Mouse (Mus musculus) regulatory T cell (primary cell): ENCODE results near the gene Rgs7.

Experiments used
- in situ Hi-C: fragments of 300-600 bp; cut with MboI, MseI; formaldehyde crosslinking; loops from one replicate; pipeline ENCODE4 v1.15.1; 2025; ENCODE audit warnings: high pct_unique_total_duplicates

Rgs7 gene

DNA sequence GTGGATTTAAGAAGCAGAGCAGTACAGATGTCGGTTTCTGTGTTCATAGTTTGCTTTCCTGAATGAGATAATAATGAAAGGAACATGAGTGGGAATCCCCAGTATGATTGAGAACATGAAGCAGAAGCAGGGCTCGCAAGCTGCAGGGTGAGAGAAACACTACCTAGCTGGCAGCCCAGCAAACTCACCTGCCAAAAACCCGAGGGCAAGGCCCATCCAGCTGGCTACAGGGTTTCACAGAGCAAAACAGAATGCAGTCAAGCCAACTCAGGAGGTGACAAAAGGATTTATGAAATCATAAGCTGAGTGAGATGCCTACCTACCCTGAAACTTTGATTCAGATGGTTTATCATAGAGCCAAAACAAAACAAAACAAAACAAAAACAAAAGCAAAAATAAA lies 307.6 kb downstream of the Rgs7 start:
- in situ Hi-C loops = no loop called here

DNA sequence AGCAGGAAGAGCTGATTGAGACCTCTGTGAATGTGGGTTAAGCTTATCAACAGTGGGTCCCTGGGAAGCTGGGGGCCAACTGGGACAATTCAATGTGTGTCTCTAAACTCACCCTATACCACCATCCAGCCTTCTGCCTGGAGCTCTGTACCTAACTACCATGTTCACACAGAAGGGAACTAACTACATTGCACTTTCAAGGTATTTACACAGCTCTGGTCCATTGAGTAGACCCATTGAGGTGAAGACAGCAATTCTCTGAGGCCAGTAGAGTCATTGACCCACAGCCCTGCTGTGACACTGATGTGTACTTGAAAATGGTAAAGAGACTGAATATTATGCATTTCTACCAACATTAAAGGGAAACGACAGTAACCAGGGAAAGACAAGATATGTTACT lies 313.6 kb downstream of the Rgs7 start:
- in situ Hi-C loops = no loop called here

DNA sequence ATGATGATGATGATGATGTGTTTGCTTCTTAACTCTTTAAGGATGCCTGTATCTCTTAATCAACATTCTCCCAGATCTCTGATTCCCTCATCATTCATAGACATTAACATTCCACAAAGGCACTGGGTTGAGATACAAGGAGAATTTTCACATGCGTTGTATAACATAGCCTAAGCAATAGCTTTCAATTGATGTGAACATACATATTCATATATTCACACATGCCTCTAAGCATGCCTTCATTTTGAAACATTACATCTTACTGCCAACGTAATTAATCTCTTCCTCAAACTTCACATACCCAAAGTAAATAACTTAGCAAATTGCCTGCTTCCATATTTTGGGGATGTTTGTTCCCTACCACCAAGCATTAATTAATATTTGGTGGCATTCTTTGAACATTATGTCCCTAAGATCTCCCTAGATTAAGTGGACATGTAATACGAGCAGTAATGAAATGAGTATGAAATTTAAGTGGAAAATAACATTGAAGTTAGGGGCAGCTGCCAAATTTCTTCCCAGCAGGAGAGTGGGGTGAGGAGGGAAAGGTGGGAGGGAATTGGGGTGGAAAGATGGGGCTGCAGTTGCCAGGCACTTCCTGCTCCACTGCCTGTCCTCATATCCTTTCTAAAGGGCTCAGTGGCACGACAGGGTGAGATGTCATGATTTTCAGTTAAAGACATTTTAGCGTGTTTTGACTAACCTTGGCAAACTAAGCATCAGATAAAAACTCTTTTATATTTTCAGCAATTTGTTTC lies 317.2 kb downstream of the Rgs7 start:
- in situ Hi-C loops = no loop called here

- in situ Hi-C loops = no loop called here
These were observed 336.8 kb downstream of the Rgs7 start for GRCm38 (mm10) chr1:175155469-175155868.

GRCm38 (mm10) chr1:175143051-175143450 lies 349.2 kb downstream of the Rgs7 start:
- in situ Hi-C loops = no loop called here

DNA sequence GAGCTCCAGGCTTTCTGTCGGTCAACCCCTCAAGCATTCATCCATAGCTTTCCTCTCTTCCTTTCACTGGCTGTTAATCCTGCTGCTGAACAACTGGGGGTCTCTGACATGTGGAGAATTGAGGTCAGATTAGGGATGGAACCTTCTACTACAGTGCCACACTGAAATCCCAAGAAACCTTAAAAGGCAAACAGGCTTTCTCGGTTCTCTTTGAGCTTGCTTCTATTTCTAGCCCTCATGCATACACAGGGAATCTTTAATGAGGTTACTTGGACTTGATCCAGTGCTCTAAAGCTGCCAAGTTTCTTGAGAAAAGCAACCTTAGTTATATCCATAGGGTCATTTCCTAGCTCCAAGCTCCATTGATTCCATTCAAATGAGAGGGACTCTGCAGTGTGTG lies 363.8 kb downstream of the Rgs7 start:
- in situ Hi-C loops = no loop called here

GRCm38 (mm10) chr1:175124416-175124815 lies 367.9 kb downstream of the Rgs7 start:
- in situ Hi-C loops = no loop called here

DNA sequence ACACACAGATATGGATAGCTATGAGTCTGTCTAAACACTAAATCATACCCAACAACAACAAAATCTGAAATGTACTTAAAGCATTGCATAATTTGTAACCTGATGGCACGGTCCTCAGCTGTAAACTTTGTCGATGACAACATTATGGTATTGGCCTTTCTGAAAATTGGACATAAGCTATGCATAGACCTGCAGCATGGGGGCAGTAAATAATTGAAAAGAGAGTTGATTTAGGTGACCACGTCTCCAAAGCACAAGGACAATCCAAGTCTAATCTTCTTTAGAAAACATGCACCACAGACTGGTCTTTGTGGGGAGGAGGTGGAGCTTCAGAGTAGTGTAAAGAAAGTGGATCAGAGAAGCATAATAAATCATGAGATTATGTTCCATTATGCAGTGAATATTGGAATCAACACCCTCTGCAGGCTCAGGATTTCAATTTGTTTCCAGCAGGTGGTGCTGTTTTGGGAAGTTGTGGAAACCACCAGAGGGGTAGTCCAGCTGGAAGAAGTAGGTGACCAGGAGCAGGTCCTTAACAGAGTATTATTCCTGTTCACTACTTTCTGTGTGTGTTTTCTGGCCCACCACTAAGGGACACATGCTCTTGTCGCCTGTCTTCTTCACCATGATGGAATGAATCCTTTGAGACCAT lies 373.3 kb downstream of the Rgs7 start:
- in situ Hi-C loops = loop anchor here (5.0 kb wide), 1 partner anchor 83 kb away; no protein-coding TSS in a partner anchor

DNA sequence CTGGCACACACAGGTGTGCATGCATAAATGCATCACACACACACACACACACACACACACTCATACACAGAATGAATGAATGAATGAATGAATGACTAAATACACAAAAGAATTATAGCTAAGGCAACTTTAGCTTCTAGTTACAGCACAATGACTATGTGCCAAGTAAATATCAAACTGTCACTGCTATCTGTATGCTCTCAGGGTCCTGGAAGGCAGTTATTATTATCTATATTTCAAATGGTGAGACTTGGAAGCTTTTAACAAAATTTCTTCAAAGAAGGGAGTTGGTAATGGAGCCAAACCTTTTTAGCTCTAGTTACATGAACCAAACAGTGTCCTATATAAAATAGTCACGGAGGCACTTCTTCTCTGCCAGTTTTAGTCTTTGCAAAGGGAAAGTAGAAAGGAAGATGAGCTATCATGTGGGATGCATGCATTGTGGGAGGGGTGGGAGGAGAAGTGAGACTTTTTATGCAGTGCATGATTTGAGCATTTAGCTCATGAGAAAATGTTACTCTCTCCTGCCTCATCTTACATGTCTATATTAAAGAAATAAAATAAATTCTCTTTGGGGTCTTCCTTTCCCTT lies 383.9 kb downstream of the Rgs7 start:
- in situ Hi-C loops = loop anchor here (10.0 kb wide), 1 partner anchor 1804 kb away; no protein-coding TSS in a partner anchor

GRCm38 (mm10) chr1:175106315-175106714 lies 386.0 kb downstream of the Rgs7 start:
- in situ Hi-C loops = loop anchor here (10.0 kb wide), 1 partner anchor 1802 kb away; no protein-coding TSS in a partner anchor

- in situ Hi-C loops = loop anchor here (10.0 kb wide), 1 partner anchor 1801 kb away; no protein-coding TSS in a partner anchor
These were observed 386.9 kb downstream of the Rgs7 start for GRCm38 (mm10) chr1:175105426-175105825.

- in situ Hi-C loops = no loop called here
These were observed 395.3 kb downstream of the Rgs7 start for GRCm38 (mm10) chr1:175097014-175097413.

DNA sequence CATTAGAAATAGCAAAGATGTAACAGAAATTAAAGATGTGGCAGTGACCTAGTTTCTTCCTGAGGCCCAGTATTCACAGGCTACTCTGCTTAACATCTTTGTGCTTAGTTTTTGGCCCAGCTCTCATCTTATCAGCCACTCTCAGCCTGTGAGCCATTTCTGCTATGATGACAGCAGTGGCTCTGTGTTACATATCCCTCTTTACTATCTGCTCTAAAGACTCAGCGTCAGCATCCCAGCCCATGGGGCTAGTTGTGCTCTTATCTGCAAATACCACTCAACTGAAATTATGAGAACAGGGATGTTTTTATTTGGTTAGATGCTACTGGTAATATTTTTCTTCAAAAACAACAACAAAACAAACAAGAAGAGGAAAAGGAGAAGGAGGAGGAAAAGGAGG lies 410.2 kb downstream of the Rgs7 start:
- in situ Hi-C loops = no loop called here

DNA sequence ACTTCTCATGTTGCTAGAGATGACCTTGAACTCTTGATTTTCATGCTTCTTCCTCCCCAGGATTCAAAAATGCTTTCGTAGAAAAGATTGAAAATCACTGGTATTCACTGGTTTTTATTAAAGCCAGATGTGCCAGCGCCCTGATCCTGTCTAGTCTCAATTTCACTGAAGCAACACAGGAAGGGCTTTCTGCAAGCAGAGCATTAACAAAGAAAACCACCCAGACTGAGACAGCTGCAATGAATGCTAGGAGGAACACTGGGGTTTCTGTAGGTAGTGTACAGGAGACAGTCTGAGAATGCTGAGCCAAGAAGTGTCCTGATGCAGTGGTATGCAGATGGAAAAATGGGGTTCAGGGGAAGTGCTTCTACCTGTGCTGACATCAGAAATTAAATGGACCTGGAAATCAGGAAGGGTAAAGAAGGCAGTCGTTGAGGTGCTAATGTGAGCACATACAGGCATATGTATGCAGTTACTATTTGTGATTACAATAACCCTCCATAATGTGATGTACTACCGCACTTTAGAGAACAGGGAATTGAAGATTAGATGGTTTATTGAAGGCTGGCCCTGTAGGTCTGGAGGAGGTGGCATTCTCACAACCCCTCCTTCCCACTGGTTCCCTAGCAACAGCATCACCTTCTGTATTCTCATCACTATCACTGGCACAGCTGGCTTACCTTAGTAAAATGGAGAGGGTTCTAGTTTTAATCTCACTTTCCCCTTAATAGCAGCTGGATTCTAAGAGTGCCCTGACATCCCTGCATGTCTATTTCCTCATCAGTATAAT lies 412.3 kb downstream of the Rgs7 start:
- in situ Hi-C loops = no loop called here

DNA sequence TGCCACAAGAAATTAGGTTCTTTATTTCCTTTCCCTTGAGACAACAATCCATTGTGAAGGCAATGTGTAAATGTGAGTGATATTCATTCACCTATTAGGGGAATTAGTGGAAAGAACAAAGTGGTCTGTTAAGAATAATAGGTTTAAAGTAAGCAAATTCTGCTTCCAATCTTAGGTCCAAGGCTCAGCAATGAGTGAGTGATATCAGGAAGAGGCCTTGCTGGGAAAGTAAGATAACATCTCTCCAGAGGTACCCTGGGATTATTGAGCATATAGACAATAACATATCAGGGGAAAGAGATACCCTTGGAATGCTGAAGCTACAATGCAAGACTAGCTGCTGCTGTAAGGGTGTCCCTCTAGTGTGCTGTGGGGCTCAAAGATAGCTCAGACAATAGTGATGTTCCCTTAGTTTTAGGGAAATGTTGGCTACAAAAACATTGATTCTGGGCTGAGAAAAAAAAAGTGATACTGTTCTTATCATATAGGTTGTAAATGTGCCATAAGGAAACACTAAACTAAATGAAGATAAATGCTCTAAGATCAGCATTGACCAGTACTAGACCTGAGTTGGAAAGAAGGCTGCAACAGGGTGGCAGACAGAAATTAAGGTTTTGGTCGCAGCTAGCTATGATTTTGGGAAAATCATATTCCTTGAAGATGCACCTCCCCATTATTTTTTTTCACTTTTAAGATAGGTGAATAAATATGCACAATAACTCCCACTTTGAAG lies 418.6 kb downstream of the Rgs7 start:
- in situ Hi-C loops = no loop called here

DNA sequence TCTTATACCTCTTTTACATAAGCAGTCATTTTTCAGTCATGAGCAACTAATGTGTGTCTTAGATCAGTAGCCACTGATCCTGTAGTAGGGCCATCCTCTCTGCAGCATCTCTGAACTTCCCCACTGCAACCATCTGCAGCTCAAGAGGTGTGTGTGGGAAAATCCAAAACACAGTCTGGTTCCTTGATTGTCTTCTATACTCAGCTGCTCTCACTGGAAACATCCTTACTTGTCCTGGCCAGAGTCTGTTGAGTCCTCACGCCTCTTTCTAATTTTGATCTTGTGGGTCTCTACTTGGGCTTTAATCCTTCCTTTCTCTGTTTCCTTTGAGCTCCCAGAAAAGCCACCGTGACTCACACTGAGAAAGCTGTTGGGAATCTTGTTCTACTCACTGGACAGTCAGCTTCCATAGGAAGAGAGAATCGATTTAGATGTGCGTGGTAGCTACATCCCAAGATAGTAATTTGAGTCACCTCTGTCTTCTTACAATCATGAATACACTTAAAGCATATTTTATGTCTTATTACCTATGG lies 422.5 kb downstream of the Rgs7 start:
- in situ Hi-C loops = no loop called here

GRCm38 (mm10) chr1:175049121-175049520 lies 443.2 kb downstream of the Rgs7 start:
- in situ Hi-C loops = no loop called here

DNA sequence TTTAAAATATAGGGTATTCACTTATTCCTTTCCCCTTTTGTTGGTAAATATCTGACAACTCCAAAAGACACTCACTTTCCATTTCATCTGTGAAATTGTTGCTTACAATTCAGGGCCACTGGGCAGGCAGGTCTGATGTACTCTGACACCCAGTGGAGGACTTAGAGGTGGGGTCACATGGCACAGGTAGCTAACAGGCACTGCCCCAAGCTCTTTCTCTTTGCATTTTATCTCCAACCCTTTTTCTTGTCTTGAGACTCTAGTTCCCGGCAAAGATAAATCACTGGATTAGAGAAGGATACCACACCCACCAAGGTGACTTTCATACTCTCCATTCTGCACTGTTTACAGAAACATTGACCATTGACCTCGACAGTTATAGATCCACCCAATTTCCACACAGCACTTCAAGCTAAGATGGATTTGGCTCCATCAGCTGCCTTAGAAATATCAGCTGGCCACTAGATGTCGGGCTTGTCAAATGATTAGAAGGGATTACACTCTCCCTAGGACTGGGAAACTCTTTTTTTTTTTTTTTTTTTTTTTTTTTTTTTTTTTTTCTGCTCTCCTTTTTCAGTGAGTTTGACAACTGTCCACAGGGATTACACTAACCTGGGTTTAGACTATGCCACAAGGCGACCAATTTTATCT lies 451.0 kb downstream of the Rgs7 start:
- in situ Hi-C loops = no loop called here

- in situ Hi-C loops = no loop called here
These were observed 452.3 kb downstream of the Rgs7 start for GRCm38 (mm10) chr1:175040038-175040437.

DNA sequence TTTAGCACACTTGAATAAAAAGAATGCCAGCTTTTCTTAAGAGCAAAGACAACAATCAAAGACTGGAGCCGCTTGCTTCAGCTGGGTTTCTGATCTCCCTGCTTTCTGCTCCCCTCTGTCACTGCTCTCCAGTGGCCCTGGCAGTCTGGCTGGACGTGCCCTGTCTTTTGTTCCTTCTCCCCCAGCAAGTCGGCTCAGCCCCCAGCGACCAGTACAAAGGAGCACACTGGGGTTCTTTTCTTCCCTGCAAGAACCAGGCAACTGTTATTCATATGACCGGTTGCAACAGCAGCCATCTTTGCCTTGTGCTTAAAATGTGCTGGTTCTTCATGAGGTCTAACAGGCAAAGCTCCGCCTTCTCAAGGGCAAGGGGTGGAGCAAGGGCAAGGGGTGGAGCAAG lies 452.7 kb downstream of the Rgs7 start:
- in situ Hi-C loops = no loop called here
